Mouse (Mus musculus) neural tube, embryonic 12.5 days (tissue): ENCODE measurements around the gene Asb3. TPM values are rescaled to one million over a fixed set of nuclear protein-coding genes. Genes with fewer than 3 reads are reported as not detected.
A peak's percentile ranks its signal among the peaks of the same experiment; 100 is the strongest.

Experiments
- ATAC-seq: fragments of 200-750 bp; cut with Nextera tagmentation; 2 replicates; pipeline ENCODE4 v1.8.0; 2017; ENCODE audit warnings: low read depth, mild to moderate bottlenecking, moderate TSS enrichment, moderate library complexity; ENCODE audit not compliant: low FRiP score
- H3K27ac ChIP-seq: fragments of 300-500 bp; sonication (generic); 2 replicates; pipeline ENCODE4 v1.5.1; 2016
- H3K27me3 ChIP-seq: fragments of 300-500 bp; sonication (generic); replicated peaks from 2 replicates; pipeline ENCODE4 v1.6.1; 2016; ENCODE audit warnings: mild to moderate bottlenecking
- H3K36me3 ChIP-seq: fragments of 300-500 bp; sonication (generic); 2 replicates; pipeline ENCODE4 v1.6.1; 2016; ENCODE audit warnings: mild to moderate bottlenecking
- H3K4me1 ChIP-seq: fragments of 300-500 bp; sonication (generic); 2 replicates; pipeline ENCODE4 v1.6.1; 2016
- H3K4me2 ChIP-seq: fragments of 300-500 bp; sonication (generic); replicated peaks from 2 replicates; pipeline ENCODE4 v1.6.1; 2016; ENCODE audit warnings: mild to moderate bottlenecking
- H3K4me3 ChIP-seq: fragments of 300-500 bp; sonication (generic); 2 replicates; pipeline ENCODE4 v1.5.1; 2016
- H3K9ac ChIP-seq: fragments of 300-500 bp; sonication (generic); 2 replicates; pipeline ENCODE4 v1.6.1; 2016; ENCODE audit warnings: mild to moderate bottlenecking
- H3K9me3 ChIP-seq: fragments of 300-500 bp; sonication (generic); 2 replicates; pipeline ENCODE4 v1.6.1; 2016; ENCODE audit warnings: mild to moderate bottlenecking
- WGBS: fragments of 180-500 bp; shearing (Covaris S2); methylation state at CpG from one replicate; pipeline ENCODE4 v1.1.7; 2016; 5-methylcytosine and 5-hydroxymethylcytosine counted together
- polyA plus RNA-seq: library from polyadenylated mRNA; unstranded; fragments of >200 nt; fragmentation: Nextera tagmentation; extraction: Ambion mirVana; gene quantifications from 2 replicates; pipeline ENCODE4 v1.2.1, GENCODE M21; 2016

Asb3 gene
- 28.9 and 31.9 TPM in 2 replicates for polyA plus RNA-seq

DNA sequence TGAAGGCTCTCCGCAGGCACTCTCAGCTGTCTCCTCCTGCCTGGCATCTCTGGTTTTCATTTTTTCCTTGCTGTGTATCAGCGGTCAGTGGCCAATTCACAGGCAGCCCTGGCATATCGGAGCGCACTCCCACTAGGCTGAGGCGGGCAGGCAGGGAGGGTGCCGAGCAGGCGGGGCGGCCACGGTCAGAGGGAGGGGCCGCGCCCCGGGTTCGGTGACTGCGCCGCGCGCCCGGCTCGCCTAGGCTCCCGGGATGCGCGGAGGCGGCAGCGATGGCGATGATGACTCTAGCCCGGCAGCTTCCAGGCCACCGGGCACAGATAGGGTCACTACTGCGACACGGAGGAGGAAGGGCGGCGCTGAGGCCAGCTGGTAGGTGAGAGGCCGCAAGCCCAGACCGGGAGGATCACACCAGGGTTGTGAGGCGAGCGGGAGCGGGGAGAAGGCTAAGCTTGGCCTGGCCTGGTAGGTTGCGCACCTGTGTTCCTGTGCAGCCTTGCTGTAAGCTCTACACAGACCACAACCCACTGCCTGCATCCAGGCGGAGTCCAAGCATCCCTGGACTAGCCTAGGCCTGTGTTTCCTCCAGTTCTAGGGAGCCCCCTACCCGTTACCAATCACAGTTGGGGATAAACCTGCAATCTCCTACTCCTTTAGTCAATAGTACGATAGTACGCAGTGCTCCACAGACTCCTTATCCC, at the start of gene Asb3, which contains the start of gene Gpr75:
TSS of gene Asb3 (plus strand) at position 246 of the 701 bp plus-strand sequence.
TSS of gene Gpr75 (plus strand) at position 188 of the 701 bp plus-strand sequence.
- 4% methylated on average over 41 of the region's 41 CpGs for WGBS
- H3K4me1 ChIP-seq = peaks cover 10% of the 10 kb centered on the region; the same call in 1 of the 2 replicates
- peak within 1 kb of the TSS; percentile 50 for H3K4me3 ChIP-seq
- H3K9ac ChIP-seq = peak within 1 kb of the TSS; percentile 65
- no peak within 1 kb of the TSS for H3K27ac ChIP-seq
- peak; percentile 93 for ATAC-seq
- peaks cover 3% of the 10 kb centered on the region for H3K36me3 ChIP-seq
- H3K9me3 ChIP-seq = no peaks in the 10 kb centered on the region
- H3K27me3 ChIP-seq = no peaks in the 10 kb centered on the region
- peak within 1 kb of the TSS; percentile 88 for H3K4me2 ChIP-seq

DNA sequence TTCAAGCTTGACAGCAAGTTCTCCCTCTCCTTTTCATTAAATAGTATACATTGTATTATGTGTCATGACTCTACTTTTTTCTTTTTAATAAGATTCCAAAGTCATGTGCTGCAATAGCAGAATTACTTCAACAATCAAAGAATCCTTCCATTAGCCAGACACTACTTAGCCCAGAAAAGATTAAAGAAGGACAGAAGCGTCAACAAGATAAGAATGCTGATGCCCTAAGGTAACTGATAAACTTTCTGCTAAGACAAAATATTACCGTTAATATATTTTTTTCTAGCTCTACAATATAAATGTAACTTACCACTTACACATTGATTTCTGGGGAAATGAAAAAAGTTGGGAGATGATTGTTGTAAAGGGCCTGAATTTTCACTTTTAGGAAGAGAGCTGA, 46.4 kb upstream of the Asb3 start:
- H3K9ac ChIP-seq = no peak overlapping the region
- ATAC-seq = no peak
- H3K9me3 ChIP-seq = no peaks in the 10 kb centered on the region
- H3K27me3 ChIP-seq = no peaks in the 10 kb centered on the region
- H3K36me3 ChIP-seq = peaks cover 45% of the 10 kb centered on the region
- no peaks in the 10 kb centered on the region for H3K4me1 ChIP-seq
- H3K27ac ChIP-seq = no peak overlapping the region
- 98% methylated on average over 2 of the region's 2 CpGs for WGBS
- H3K4me3 ChIP-seq = no peak overlapping the region
- no peak overlapping the region for H3K4me2 ChIP-seq

DNA sequence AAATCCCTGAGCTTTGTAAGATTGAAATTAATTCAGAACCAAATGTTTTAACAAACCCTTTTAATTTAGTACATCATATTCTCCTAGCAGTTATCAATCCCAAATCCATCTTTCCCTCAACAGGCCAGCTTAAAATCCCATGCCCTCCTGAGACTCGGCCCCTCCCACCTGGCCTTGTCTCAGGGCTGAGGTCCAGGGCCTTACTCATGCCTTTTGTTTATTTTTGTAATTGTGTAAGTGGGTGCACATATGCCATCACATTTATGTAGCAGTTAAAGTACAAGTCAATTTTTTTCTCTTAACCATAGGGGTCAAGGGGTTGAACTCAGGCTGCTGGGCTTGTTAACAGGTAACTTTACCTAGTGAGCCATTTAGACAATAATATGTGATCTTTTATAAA, 40.9 kb upstream of the Asb3 start:
- H3K36me3 ChIP-seq = peaks cover 48% of the 10 kb centered on the region
- WGBS = 100% methylated on average over 1 of the region's 1 CpGs
- H3K27ac ChIP-seq = no peak overlapping the region
- H3K9ac ChIP-seq = no peak overlapping the region
- H3K4me3 ChIP-seq = no peak overlapping the region
- H3K4me1 ChIP-seq = no peaks in the 10 kb centered on the region
- H3K9me3 ChIP-seq = no peaks in the 10 kb centered on the region
- H3K27me3 ChIP-seq = no peaks in the 10 kb centered on the region
- ATAC-seq = no peak
- no peak overlapping the region for H3K4me2 ChIP-seq

DNA sequence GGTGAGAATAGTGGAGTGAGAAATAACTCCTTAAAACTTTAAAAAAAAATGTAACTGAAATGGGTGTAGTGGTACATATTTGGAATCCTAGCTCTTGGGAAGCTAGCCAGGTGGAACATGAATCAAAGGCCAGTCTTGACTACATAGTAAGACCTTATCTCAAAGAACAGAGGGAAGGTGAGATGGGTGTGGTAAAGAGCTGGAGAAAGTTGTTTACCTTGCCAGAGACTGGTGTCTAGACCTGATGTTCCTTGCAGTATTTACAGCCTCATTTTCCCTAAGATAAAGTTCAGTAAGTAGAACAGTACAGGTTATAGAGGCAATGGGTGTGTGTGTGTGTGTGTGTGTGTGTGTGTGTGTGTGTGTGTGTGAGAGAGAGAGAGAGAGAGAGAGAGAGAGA, 12.8 kb upstream of the Asb3 start:
- H3K4me2 ChIP-seq = no peak overlapping the region
- H3K4me3 ChIP-seq = no peak overlapping the region
- H3K4me1 ChIP-seq = no peaks in the 10 kb centered on the region
- no peak for ATAC-seq
- H3K9me3 ChIP-seq = no peaks in the 10 kb centered on the region
- no peaks in the 10 kb centered on the region for H3K27me3 ChIP-seq
- no peak overlapping the region for H3K27ac ChIP-seq
- peaks cover 35% of the 10 kb centered on the region for H3K36me3 ChIP-seq
- H3K9ac ChIP-seq = no peak overlapping the region

DNA sequence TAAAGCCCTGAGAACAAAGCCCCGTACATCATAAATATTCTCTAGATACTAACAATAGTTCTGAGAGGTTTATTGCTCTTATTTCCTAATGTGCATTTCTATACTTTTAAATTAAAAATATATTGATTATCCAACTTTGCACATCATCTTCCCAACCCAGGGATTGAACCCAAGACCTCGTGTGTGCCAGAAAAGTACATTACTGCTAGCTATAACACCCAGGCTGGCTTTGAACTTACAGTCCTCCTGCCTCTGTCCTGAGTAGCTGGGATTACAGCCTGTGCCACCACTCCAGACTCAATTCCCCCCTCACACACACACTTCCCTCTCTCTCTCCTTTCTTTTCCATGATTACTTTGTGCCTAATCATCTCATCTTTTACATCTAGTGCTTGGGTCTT, 2.9 kb downstream of the Asb3 start:
- H3K4me1 ChIP-seq = peaks cover 10% of the 10 kb centered on the region; the same call in 1 of the 2 replicates
- no peak overlapping the region for H3K27ac ChIP-seq
- no peaks in the 10 kb centered on the region for H3K27me3 ChIP-seq
- WGBS = 87% methylated on average over 2 of the region's 2 CpGs
- no peaks in the 10 kb centered on the region for H3K36me3 ChIP-seq
- H3K4me2 ChIP-seq = no peak overlapping the region
- no peak overlapping the region for H3K9ac ChIP-seq
- no peak overlapping the region for H3K4me3 ChIP-seq
- no peak for ATAC-seq
- H3K9me3 ChIP-seq = no peaks in the 10 kb centered on the region

DNA sequence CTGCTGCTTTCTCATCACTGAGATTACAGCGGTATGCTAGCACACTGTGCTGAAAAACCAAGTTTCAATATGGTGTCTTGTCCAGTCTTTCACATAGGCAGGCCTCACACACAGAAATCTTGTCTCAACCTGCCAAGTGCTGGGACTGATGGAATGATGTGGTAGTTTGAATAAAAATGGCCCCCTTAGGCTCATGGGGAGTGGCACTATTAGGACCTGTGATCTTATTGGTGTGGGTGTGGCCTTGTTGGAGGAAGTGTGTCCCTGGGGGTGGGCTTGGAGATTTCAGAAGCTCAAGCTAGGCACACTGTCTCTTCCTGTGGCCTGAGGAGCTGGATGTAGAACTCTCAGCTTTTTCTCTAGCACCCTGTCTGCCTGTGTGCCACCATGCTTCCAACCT, 11.0 kb downstream of the Asb3 start:
- H3K36me3 ChIP-seq = no peaks in the 10 kb centered on the region
- no peaks in the 10 kb centered on the region for H3K4me1 ChIP-seq
- no peaks in the 10 kb centered on the region for H3K9me3 ChIP-seq
- WGBS = 85% methylated on average over 1 of the region's 1 CpGs
- no peak overlapping the region for H3K4me3 ChIP-seq
- H3K27ac ChIP-seq = no peak overlapping the region
- no peak overlapping the region for H3K4me2 ChIP-seq
- ATAC-seq = no peak
- no peak overlapping the region for H3K9ac ChIP-seq
- no peaks in the 10 kb centered on the region for H3K27me3 ChIP-seq

DNA sequence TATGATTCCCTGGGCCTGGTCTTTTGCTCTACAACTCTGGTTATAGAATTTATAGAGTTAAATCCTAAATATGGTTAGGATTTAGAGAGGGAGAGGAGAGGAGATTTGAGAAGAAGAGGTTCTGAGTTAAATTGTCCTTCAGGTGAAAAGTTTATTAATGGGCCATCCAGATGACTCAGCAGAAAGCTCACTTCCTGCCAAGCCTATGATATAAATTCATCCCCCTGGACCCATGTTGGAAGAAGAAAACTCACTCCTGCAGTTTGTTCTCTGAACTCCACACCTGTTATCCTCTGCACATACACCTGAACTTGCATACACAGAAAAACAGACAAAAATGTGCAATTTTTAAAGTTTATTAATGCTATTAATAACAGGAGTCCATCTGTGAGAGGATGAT, 14.1 kb downstream of the Asb3 start:
- Histone ChIP-seq H3K27ac (no peak overlapping the region), H3K4me2 (no peak overlapping the region), H3K27me3 (no peaks in the 10 kb centered on the region), H3K4me3 (no peak overlapping the region), H3K9me3 (0 out of 2 replicates have a peak, but pooled peaks cover under 1% of the 10 kb centered on the region), H3K9ac (no peak overlapping the region), H3K4me1 (no peaks in the 10 kb centered on the region), H3K36me3 (no peaks in the 10 kb centered on the region)
- no peak for ATAC-seq

DNA sequence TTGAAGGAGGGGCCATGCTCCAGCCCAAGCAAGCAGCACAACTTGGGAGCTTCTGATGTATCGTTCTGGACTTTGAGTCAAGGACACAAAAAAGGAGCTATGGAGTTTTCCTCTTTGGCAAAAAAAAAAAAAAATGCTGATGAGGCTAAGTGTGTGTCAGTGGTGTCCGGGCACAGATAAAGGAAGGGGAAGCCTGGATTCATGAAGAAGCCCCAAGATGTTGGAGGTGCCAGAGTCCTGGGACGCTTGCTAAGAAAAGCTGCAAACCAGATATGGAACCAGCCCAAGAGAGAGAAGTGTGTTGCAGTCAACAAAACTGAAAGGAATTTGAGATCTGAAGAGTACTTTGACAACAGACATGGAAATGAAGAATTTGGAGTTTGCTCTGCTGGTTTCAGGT, 27.1 kb downstream of the Asb3 start:
- Histone ChIP-seq H3K27me3 (no peaks in the 10 kb centered on the region), H3K4me1 (no peaks in the 10 kb centered on the region), H3K27ac (no peak overlapping the region), H3K36me3 (no peaks in the 10 kb centered on the region), H3K4me2 (no peak overlapping the region), H3K9me3 (no peaks in the 10 kb centered on the region), H3K9ac (no peak overlapping the region), H3K4me3 (no peak overlapping the region)
- WGBS = 89% methylated on average over 3 of the region's 3 CpGs
- no peak for ATAC-seq

DNA sequence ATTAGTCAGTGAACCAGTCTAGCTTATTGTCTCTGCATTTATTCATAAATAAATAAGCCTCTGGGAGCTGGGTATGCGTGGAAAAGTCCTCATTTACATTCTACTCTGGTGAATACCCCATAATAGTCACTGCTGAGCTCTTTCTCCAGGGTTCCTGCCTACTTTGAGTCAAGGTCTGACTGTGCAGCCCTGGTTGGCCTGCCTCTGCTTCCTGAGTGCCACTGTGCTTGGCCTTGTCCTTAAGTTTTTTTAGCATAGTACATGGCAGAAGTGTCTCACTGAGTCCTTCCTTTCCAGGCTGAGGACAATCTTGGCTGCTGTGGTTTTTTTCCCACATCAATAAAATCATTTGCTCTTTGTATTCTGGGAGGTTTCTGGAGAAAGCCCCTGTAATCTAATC, 35.4 kb downstream of the Asb3 start:
- no peak overlapping the region for H3K9ac ChIP-seq
- WGBS = 67% methylated on average over 1 of the region's 1 CpGs
- no peak for ATAC-seq

DNA sequence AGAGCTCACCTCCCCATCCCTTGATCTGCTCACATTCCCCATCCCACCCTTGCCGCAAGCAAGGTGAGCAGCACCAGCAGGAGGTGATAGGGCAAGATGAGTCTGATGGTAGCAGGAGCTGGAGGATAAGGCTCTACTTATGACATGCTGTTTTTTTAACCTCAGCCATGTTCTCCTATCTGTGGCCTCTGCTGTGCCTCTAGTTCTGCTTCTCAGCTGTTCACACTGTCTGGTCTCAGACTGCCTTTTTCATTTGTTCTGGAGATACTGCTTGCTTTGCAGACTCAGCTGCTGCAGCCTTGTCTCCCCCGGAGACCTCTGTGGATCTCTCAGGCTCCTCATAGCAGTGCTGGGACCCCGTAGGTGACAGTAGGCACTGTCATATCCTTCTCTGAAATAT, 38.1 kb downstream of the Asb3 start:
- Histone ChIP-seq H3K4me2 (no peak overlapping the region), H3K27me3 (no peaks in the 10 kb centered on the region), H3K36me3 (peaks cover 19% of the 10 kb centered on the region), H3K4me1 (no peaks in the 10 kb centered on the region), H3K27ac (no peak overlapping the region), H3K4me3 (no peak overlapping the region), H3K9me3 (no peaks in the 10 kb centered on the region), H3K9ac (no peak overlapping the region)
- WGBS = 96% methylated on average over 3 of the region's 3 CpGs
- no peak for ATAC-seq

More for the DNA sequence above, 35.4 kb downstream of the Asb3 start:
- Histone ChIP-seq H3K9me3 (no peaks in the 10 kb centered on the region), H3K4me2 (no peak overlapping the region), H3K36me3 (peaks cover 13% of the 10 kb centered on the region), H3K27ac (no peak overlapping the region), H3K4me1 (no peaks in the 10 kb centered on the region), H3K27me3 (no peaks in the 10 kb centered on the region), H3K4me3 (no peak overlapping the region)

DNA sequence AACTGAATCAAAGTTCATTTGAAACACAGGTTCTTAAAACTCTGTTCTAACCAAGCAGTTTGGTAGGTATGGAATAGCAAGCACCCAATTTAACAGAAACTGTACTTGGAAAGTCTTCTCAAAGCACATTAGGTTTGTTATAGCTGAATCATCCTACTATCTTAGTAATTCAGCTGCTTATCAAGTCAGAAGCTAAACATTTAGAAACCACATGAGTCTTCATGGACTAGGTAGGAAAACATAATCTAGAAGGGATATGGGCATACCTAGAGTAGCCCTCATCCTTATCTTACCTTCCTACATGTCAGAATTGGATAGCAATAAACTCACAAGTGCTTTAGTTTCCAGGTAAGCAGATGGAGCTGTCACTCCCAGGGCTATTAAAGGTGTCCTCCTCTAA, 42.9 kb downstream of the Asb3 start:
- Histone ChIP-seq H3K27ac (no peak overlapping the region), H3K4me3 (no peak overlapping the region), H3K36me3 (peaks cover 28% of the 10 kb centered on the region), H3K4me2 (no peak overlapping the region), H3K9me3 (no peaks in the 10 kb centered on the region), H3K27me3 (no peaks in the 10 kb centered on the region), H3K9ac (no peak overlapping the region), H3K4me1 (no peaks in the 10 kb centered on the region)
- ATAC-seq = no peak

DNA sequence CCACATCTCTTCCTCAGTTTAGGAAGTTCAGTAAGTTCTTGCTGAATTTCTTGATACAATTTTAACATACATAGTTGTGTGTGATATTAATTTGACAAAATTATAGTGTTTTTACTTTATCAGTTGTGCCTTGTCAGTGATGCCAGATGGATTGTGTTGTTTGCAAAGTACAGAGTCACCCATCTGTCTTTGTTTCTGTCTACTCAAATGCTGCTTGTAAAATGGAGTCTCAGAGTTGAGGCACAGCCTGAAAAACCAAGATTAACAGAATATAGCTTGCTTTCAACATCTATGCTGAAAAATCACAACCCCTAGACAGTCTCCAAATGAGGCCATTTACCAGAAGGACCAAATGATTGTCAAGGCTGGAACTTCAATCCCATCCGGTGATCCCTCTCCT, 43.3 kb downstream of the Asb3 start:
- Histone ChIP-seq H3K4me3 (no peak overlapping the region), H3K4me1 (no peaks in the 10 kb centered on the region), H3K9ac (no peak overlapping the region), H3K9me3 (no peaks in the 10 kb centered on the region), H3K36me3 (peaks cover 24% of the 10 kb centered on the region), H3K27me3 (no peaks in the 10 kb centered on the region), H3K4me2 (no peak overlapping the region), H3K27ac (no peak overlapping the region)
- ATAC-seq = no peak
- WGBS = 86% methylated on average over 1 of the region's 1 CpGs

DNA sequence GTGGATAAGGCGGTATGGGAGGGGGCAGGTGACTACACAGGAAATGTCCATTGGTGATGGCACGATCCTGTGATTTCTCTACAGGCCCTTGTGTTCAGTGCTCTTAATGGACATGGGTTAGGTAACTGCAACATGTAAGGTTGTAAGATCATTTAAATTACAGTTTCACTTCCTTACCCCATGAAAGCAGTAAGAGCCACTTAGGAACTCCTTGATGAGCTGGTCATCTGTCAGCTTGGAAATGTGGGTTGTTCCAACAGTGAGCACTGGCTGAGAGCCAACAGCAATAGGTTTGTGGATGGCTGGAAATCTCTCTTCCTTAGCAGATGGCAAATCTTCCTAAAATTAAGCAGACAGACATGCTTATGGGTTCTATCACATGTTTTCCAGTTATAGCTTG, 58.3 kb downstream of the Asb3 start:
- WGBS = 94% methylated on average over 2 of the region's 2 CpGs
- H3K9me3 ChIP-seq = no peaks in the 10 kb centered on the region
- no peaks in the 10 kb centered on the region for H3K4me1 ChIP-seq
- no peak for ATAC-seq
- H3K27me3 ChIP-seq = no peaks in the 10 kb centered on the region
- H3K36me3 ChIP-seq = peaks cover 55% of the 10 kb centered on the region
- H3K4me2 ChIP-seq = no peak overlapping the region
- H3K27ac ChIP-seq = no peak overlapping the region
- H3K4me3 ChIP-seq = no peak overlapping the region
- H3K9ac ChIP-seq = no peak overlapping the region
